Mouse (Mus musculus) kidney, embryonic 16.5 days (tissue): Measurements from ENCODE around the gene 2310039H08Rik. TPM values are rescaled to one million over a fixed set of nuclear protein-coding genes. Genes with fewer than 3 reads are reported as not detected.

Source experiments
- ATAC-seq: fragments of 200-750 bp; cut with Nextera tagmentation; 2 replicates; pipeline ENCODE4 v1.8.0; 2017; ENCODE audit warnings: moderate TSS enrichment; ENCODE audit not compliant: low FRiP score, low TSS enrichment
- H3K27ac ChIP-seq: fragments of 300-500 bp; sonication (generic); 2 replicates; pipeline ENCODE4 v1.5.1; 2014; ENCODE audit warnings: low read length
- H3K27me3 ChIP-seq: fragments of 300-500 bp; sonication (generic); 2 replicates; pipeline ENCODE4 v1.6.1; 2014; ENCODE audit warnings: low read length, control low read depth, mixed read lengths; ENCODE audit not compliant: insufficient read depth
- H3K36me3 ChIP-seq: fragments of 300-500 bp; sonication (generic); 2 replicates; pipeline ENCODE4 v1.6.1; 2014; ENCODE audit warnings: low read length, control low read depth, mixed read lengths; ENCODE audit not compliant: insufficient read depth
- H3K4me1 ChIP-seq: fragments of 300-500 bp; sonication (generic); 2 replicates; pipeline ENCODE4 v1.6.1; 2014; ENCODE audit warnings: low read length, control low read depth, mixed read lengths; ENCODE audit not compliant: insufficient read depth
- H3K4me2 ChIP-seq: fragments of 300-500 bp; sonication (generic); replicated peaks from 2 replicates; pipeline ENCODE4 v1.6.1; 2014; ENCODE audit warnings: low read depth, low read length
- H3K4me3 ChIP-seq: fragments of 300-500 bp; sonication (generic); 2 replicates; pipeline ENCODE4 v1.5.1; 2014; ENCODE audit warnings: mild to moderate bottlenecking, low read length
- H3K9ac ChIP-seq: fragments of 300-500 bp; sonication (generic); replicated peaks from 2 replicates; pipeline ENCODE4 v1.6.1; 2014; ENCODE audit warnings: low read length
- H3K9me3 ChIP-seq: fragments of 300-500 bp; sonication (generic); 2 replicates; pipeline ENCODE4 v1.6.1; 2016; ENCODE audit warnings: low read length, control low read depth
- WGBS: fragments of 180-500 bp; shearing (Covaris S2); extraction: QIAGEN DNeasy Blood & Tissue Kit; methylation state at CpG from one replicate; pipeline ENCODE4 v1.1.7; 2014; 5-methylcytosine and 5-hydroxymethylcytosine counted together
- polyA plus RNA-seq: library from polyadenylated mRNA; unstranded; fragments of >200 nt; fragmentation: Nextera tagmentation; extraction: Ambion mirVana; gene quantifications from 2 replicates; pipeline ENCODE4 v1.2.1, GENCODE M21; 2015

Gene 2310039H08Rik
- polyA plus RNA-seq: 76.1 and 89.9 TPM in 2 replicates

- no peaks in the 10 kb centered on the region for H3K9me3 ChIP-seq
- peak within 1 kb of the TSS; percentile 96 for H3K4me3 ChIP-seq
- ATAC-seq: peak; percentile 89
- under 1% methylated on average over 50 of the region's 50 CpGs for WGBS
- H3K27me3 ChIP-seq: no peaks in the 10 kb centered on the region
- peak within 1 kb of the TSS; percentile 91 for H3K27ac ChIP-seq
- H3K9ac ChIP-seq: peak within 1 kb of the TSS; percentile 89
- H3K4me2 ChIP-seq: peak within 1 kb of the TSS; percentile 82
- peaks cover 18% of the 10 kb centered on the region for H3K4me1 ChIP-seq
- H3K36me3 ChIP-seq: peaks cover 28% of the 10 kb centered on the region
Measured at GRCm38 (mm10) chr17:46772404-46773277, at the start of gene 2310039H08Rik. Gene 2310039H08Rik, plus strand, starts transcription at chr17:46772635.

- Histone ChIP-seq H3K4me1 (0 out of 2 replicates have a peak, but pooled peaks cover 4% of the 10 kb centered on the region), H3K4me2 (no peak overlapping the region), H3K27ac (no peak overlapping the region), H3K36me3 (peaks cover 36% of the 10 kb centered on the region), H3K27me3 (0 out of 2 replicates have a peak, but pooled peaks cover 6% of the 10 kb centered on the region), H3K4me3 (no peak overlapping the region), H3K9ac (no peak overlapping the region), H3K9me3 (no peaks in the 10 kb centered on the region)
- 72% methylated on average over 19 of the region's 20 CpGs for WGBS
- no peak for ATAC-seq
Measured at GRCm38 (mm10) chr17:46724477-46725084, 47.9 kb upstream of the 2310039H08Rik start.

- H3K27me3 ChIP-seq: 0 out of 2 replicates have a peak, but pooled peaks cover 6% of the 10 kb centered on the region
- no peak overlapping the region for H3K4me3 ChIP-seq
- no peaks in the 10 kb centered on the region for H3K9me3 ChIP-seq
- 0 out of 2 replicates have a peak, but pooled peaks have one; percentile 36 for ATAC-seq
- WGBS: 42% methylated on average over 9 of the region's 9 CpGs
- H3K9ac ChIP-seq: no peak overlapping the region
- H3K36me3 ChIP-seq: peaks cover 36% of the 10 kb centered on the region
- 0 out of 2 replicates have a peak, but pooled peaks cover 4% of the 10 kb centered on the region for H3K4me1 ChIP-seq
- no peak overlapping the region for H3K27ac ChIP-seq
- H3K4me2 ChIP-seq: no peak overlapping the region
Measured at GRCm38 (mm10) chr17:46725273-46725672, 47.2 kb upstream of the 2310039H08Rik start.

- Histone ChIP-seq H3K9ac (no peak overlapping the region), H3K4me1 (0 out of 2 replicates have a peak, but pooled peaks cover 4% of the 10 kb centered on the region), H3K4me2 (no peak overlapping the region), H3K27me3 (0 out of 2 replicates have a peak, but pooled peaks cover 6% of the 10 kb centered on the region), H3K9me3 (no peaks in the 10 kb centered on the region), H3K4me3 (no peak overlapping the region), H3K27ac (no peak overlapping the region), H3K36me3 (peaks cover 29% of the 10 kb centered on the region; the same call in 1 of the 2 replicates)
- no peak for ATAC-seq
- 91% methylated on average over 26 of the region's 26 CpGs for WGBS
Measured at GRCm38 (mm10) chr17:46725731-46726645, 46.4 kb upstream of the 2310039H08Rik start.

GRCm38 (mm10) chr17:46727271-46727670 is 45.2 kb upstream of the 2310039H08Rik start:
- 0 out of 2 replicates have a peak, but pooled peaks cover 4% of the 10 kb centered on the region for H3K4me1 ChIP-seq
- H3K36me3 ChIP-seq: peaks cover 20% of the 10 kb centered on the region; the same call in 1 of the 2 replicates
- no peak overlapping the region for H3K27ac ChIP-seq
- no peak overlapping the region for H3K4me2 ChIP-seq
- no peaks in the 10 kb centered on the region for H3K9me3 ChIP-seq
- 0 out of 2 replicates have a peak, but pooled peaks cover 6% of the 10 kb centered on the region for H3K27me3 ChIP-seq
- no peak overlapping the region for H3K4me3 ChIP-seq
- H3K9ac ChIP-seq: no peak overlapping the region
- 86% methylated on average over 11 of the region's 11 CpGs for WGBS
- ATAC-seq: no peak

- H3K9ac ChIP-seq: no peak overlapping the region
- WGBS: 41% methylated on average over 6 of the region's 6 CpGs
- H3K27me3 ChIP-seq: 0 out of 2 replicates have a peak, but pooled peaks cover 6% of the 10 kb centered on the region
- H3K4me2 ChIP-seq: no peak overlapping the region
- H3K9me3 ChIP-seq: no peaks in the 10 kb centered on the region
- H3K27ac ChIP-seq: no peak overlapping the region
- H3K4me1 ChIP-seq: 0 out of 2 replicates have a peak, but pooled peaks cover 4% of the 10 kb centered on the region
- H3K36me3 ChIP-seq: peaks cover 16% of the 10 kb centered on the region; the same call in 1 of the 2 replicates
- ATAC-seq: no peak
- H3K4me3 ChIP-seq: no peak overlapping the region
Measured at GRCm38 (mm10) chr17:46728021-46728420, 44.4 kb upstream of the 2310039H08Rik start.

- 0 out of 2 replicates have a peak, but pooled peaks cover 6% of the 10 kb centered on the region for H3K27me3 ChIP-seq
- peaks cover 11% of the 10 kb centered on the region; the same call in 1 of the 2 replicates for H3K36me3 ChIP-seq
- H3K4me3 ChIP-seq: peak overlapping the region; percentile 25
- ATAC-seq: no peak
- no peaks in the 10 kb centered on the region for H3K9me3 ChIP-seq
- H3K9ac ChIP-seq: peak overlapping the region; percentile 31; the same call in 1 of the 2 replicates
- H3K4me1 ChIP-seq: 0 out of 2 replicates have a peak, but pooled peaks cover 4% of the 10 kb centered on the region
- WGBS: 42% methylated on average over 11 of the region's 11 CpGs
- peak overlapping the region; percentile 42 for H3K4me2 ChIP-seq
- H3K27ac ChIP-seq: no peak overlapping the region
Measured at GRCm38 (mm10) chr17:46728496-46728895, 43.9 kb upstream of the 2310039H08Rik start.

GRCm38 (mm10) chr17:46728904-46729318 is 43.5 kb upstream of the 2310039H08Rik start, which contains the start of gene Gnmt:
Gene Gnmt, minus strand, starts transcription at chr17:46729168.
- H3K27me3 ChIP-seq: 0 out of 2 replicates have a peak, but pooled peaks cover 6% of the 10 kb centered on the region
- peaks cover 8% of the 10 kb centered on the region; the same call in 1 of the 2 replicates for H3K36me3 ChIP-seq
- H3K27ac ChIP-seq: no peak within 1 kb of the TSS
- 0 out of 2 replicates have a peak, but pooled peaks cover 4% of the 10 kb centered on the region for H3K4me1 ChIP-seq
- 15% methylated on average over 24 of the region's 24 CpGs for WGBS
- no peaks in the 10 kb centered on the region for H3K9me3 ChIP-seq
- peak within 1 kb of the TSS; percentile 25 for H3K4me3 ChIP-seq
- ATAC-seq: peak; percentile 79
- H3K9ac ChIP-seq: peak within 1 kb of the TSS; percentile 31; the same call in 1 of the 2 replicates
- peak within 1 kb of the TSS; percentile 42 for H3K4me2 ChIP-seq
